Mouse (Mus musculus) C2C12 (cell line): ENCODE data around the gene Teddm2.

Experiments used
- CEBPB ChIP-seq: IDR thresholded peaks from one replicate; pipeline ENCODE4 v1.6.1; 2011; ENCODE audit warnings: low read depth, mild to moderate bottlenecking, control low read depth, moderate library complexity
- CTCF ChIP-seq: IDR thresholded peaks from one replicate; pipeline ENCODE4 v1.5.1; 2011; ENCODE audit not compliant: control insufficient read depth, insufficient read depth, insufficient read length
- FOSL1 ChIP-seq: IDR thresholded peaks from one replicate; pipeline ENCODE4 v1.8.0; 2011; ENCODE audit warnings: mild to moderate bottlenecking, low read length; ENCODE audit not compliant: poor library complexity, insufficient read depth, severe bottlenecking
- MAX ChIP-seq: IDR thresholded peaks from one replicate; pipeline ENCODE4 v1.6.1; 2011; ENCODE audit warnings: mild to moderate bottlenecking, control low read depth
- MYOD1 ChIP-seq: IDR thresholded peaks from one replicate; pipeline ENCODE4 v1.6.1; 2011; ENCODE audit warnings: low read depth; ENCODE audit not compliant: control insufficient read depth, insufficient read length
- MYOG ChIP-seq: IDR thresholded peaks from one replicate; pipeline ENCODE4 v1.6.1; 2011; ENCODE audit not compliant: control insufficient read depth, insufficient read length; ENCODE audit errors: extremely low read depth
- USF1 ChIP-seq: IDR thresholded peaks from one replicate; pipeline ENCODE4 v1.6.1; 2011; ENCODE audit warnings: low read depth, mild to moderate bottlenecking, control low read depth, moderate library complexity

GRCm38 (mm10) chr1:153844042-153844441 is 56.0 kb downstream of the Teddm2 start, which contains the start of gene Rgsl1:
- no peak for TF ChIP-seq CTCF
- no peak for TF ChIP-seq MYOD1
- no peak for TF ChIP-seq USF1
- no peak for TF ChIP-seq CEBPB
- no peak for TF ChIP-seq MAX
- no peak for TF ChIP-seq FOSL1
- TF ChIP-seq MYOG, result no peak
